Mouse (Mus musculus) heart, adult 2 months (tissue): ENCODE measurements at regions not wholly inside any gene's neighbourhood (a gene's known extent, or its start where the extent isn't known, plus 50 kb on each side); places are given as distances from the start of the nearest gene placed in this dataset.

Experiments used
- DNase-seq, 2 experiments: peaks; one replicate each; pipeline ENCODE4 v3.0.0; 2021
- H3K27ac ChIP-seq: fragments of 200-600 bp; 2 replicates; pipeline ENCODE4 v1.8.1; 2022
- H3K27me3 ChIP-seq: fragments of 200-500 bp; 2 replicates; pipeline ENCODE4 v1.6.1; 2012; ENCODE audit warnings: mild to moderate bottlenecking, low read length, inconsistent platforms, mixed read lengths; ENCODE audit not compliant: control insufficient read depth, insufficient read depth
- H3K36me3 ChIP-seq: fragments of 200-500 bp; 2 replicates; pipeline ENCODE4 v1.6.1; 2012; ENCODE audit warnings: low read length, inconsistent platforms; ENCODE audit not compliant: control insufficient read depth, insufficient read depth
- H3K4me1 ChIP-seq: fragments of 200-500 bp; 2 replicates; pipeline ENCODE4 v1.6.1; 2011; ENCODE audit warnings: low read length; ENCODE audit not compliant: control insufficient read depth, insufficient read depth
- H3K4me3 ChIP-seq: fragments of 200-600 bp; 2 replicates; pipeline ENCODE4 v1.8.1; 2022
- H3K79me2 ChIP-seq: fragments of 200-500 bp; replicated peaks from 2 replicates; pipeline ENCODE4 v1.6.1; 2012; ENCODE audit warnings: mild to moderate bottlenecking, inconsistent platforms, low read length, moderate library complexity, mixed read lengths; ENCODE audit not compliant: control insufficient read depth, insufficient read depth
- H3K9ac ChIP-seq: fragments of 200-500 bp; 2 replicates; pipeline ENCODE4 v1.6.1; 2012; ENCODE audit warnings: low read depth, mild to moderate bottlenecking, control low read depth, inconsistent platforms, low read length, mixed read lengths
- CTCF ChIP-seq: fragments of 200-600 bp; IDR thresholded peaks from 2 replicates; pipeline ENCODE4 v1.8.1; 2022; ENCODE audit warnings: antibody characterized with exemption, mild to moderate bottlenecking, moderate library complexity
- EP300 ChIP-seq: fragments of 200-500 bp; IDR thresholded peaks from 2 replicates; pipeline ENCODE4 v1.6.1; 2011; ENCODE audit warnings: low read depth, low read length, control low read depth; ENCODE audit not compliant: insufficient read depth
- POLR2A ChIP-seq: fragments of 200-500 bp; IDR thresholded peaks from 2 replicates; pipeline ENCODE4 v1.6.1; 2011; ENCODE audit warnings: mild to moderate bottlenecking, low read depth, low read length, control low read depth; ENCODE audit not compliant: insufficient read depth
- WGBS: fragments of 180-500 bp; shearing (Covaris S2); methylation state at CpG from one replicate; pipeline ENCODE4 v1.1.7; 2018; 5-methylcytosine and 5-hydroxymethylcytosine counted together
- intact Hi-C: fragments of 180-260 bp; cut with DNase I; formaldehyde crosslinking; loops from one replicate; pipeline ENCODE4 v1.15.1; 2025

DNA sequence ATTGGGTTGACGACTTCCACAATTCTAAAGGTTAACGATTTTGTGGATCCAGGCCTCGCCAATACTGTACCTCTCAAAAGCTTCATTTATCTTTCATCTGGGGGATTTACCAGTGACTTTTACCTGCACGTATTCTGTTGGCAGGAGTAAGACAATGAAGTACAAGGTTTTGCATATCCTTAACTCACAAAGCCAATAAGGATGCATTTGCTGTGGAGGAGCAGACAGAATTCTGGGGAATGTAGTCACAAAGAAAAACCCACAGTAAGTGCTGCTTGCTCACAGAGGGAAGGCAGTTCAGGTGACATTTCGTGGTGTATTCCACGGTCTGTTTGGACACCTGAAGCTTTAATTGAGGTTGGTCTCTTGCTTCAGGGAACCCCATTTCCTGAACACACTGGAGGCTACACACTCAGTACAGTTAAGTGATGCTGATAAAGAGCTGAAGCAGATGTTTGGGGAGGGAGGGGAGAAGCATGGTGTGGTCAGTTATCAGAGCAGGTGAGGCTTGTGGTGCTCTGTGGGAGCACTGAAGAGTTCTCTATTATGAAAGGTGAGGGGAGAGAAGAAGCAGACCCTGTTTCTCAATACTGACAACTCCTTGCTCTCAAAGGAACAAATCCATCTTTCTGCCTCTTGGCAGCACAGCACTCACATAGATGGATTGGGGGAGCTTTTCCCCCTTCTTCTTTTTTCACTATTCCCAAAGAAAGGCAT lies 358.1 kb downstream of the Sorl1 start:
- Histone ChIP-seq H3K4me3 (no peak overlapping the region), H3K27me3 (no peaks in the 10 kb centered on the region), H3K27ac (no peak overlapping the region), H3K9ac (no peak overlapping the region), H3K79me2 (no peaks in the 10 kb centered on the region), H3K36me3 (no peaks in the 10 kb centered on the region), H3K4me1 (no peaks in the 10 kb centered on the region)
- TF ChIP-seq EP300 (no peak), CTCF (no peak), POLR2A (no peak)
- DNase-seq, result no peak
- WGBS, result 90% methylated on average over 6 of the region's 6 CpGs
- intact Hi-C loops, result no loop called here

DNA sequence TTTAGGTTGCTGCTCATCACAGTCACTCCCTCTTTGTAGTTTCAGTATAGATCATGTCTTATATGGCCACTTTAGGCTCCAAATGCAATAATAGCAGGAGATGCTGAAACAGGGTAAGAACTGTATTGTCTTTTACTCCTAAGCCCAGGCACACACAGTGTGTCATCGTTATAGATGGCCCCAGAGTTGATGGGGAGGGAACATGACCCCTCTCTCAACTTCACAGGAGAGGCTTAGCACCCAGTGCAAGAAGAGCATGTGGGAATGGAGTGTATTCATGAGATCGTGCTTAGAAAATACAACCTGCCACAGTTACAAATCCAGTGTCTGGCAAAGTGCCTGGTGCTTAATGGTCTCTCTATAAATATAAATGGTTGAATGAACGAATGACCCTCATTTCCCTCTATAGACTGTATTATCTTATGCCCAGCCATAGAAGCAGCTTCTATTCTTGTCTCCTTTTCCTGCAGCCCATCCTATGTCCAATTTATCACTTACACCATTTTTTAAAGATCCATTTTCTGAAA lies 363.0 kb downstream of the Sorl1 start:
- WGBS, result 37% methylated on average over 3 of the region's 3 CpGs
- no peaks in the 10 kb centered on the region for H3K79me2 ChIP-seq
- H3K36me3 ChIP-seq, result no peaks in the 10 kb centered on the region
- intact Hi-C loops, result no loop called here
- H3K27me3 ChIP-seq, result no peaks in the 10 kb centered on the region
- H3K9ac ChIP-seq, result no peak overlapping the region
- no peak for DNase-seq
- TF ChIP-seq EP300, result no peak
- TF ChIP-seq CTCF, result no peak
- TF ChIP-seq POLR2A, result no peak
- H3K4me3 ChIP-seq, result no peak overlapping the region
- H3K4me1 ChIP-seq, result no peaks in the 10 kb centered on the region
- no peak overlapping the region for H3K27ac ChIP-seq

DNA sequence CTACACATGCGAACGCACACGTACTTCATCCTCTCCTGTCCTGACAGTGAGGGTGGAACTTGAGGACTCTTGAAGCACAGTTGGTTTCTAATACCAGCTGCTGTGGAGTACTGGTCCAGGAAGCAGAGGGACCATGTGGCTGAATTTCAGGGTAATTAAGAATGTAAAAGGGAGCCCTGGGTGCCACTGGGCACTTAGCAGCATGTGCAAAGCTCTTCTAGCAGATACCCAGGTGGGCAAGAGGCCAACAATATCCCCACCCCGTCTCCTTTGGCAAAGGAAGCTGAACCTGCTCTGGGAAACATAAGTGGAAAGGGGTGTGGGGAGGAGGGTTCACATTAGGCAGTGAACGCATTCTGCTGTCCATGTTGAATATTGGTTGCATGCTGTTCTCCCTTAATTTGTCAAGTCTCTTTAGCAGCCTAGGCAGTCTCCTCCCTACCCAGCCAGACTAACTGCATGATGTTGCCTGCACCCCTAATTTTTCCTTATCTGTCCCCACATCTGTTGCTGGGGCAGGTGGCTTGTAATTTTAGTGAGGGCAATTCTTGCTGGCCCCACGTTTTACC lies 369.6 kb downstream of the Sorl1 start:
- intact Hi-C loops, result no loop called here
- Histone ChIP-seq H3K27ac (no peak overlapping the region), H3K9ac (no peak overlapping the region), H3K27me3 (no peaks in the 10 kb centered on the region), H3K79me2 (no peaks in the 10 kb centered on the region), H3K4me3 (no peak overlapping the region), H3K4me1 (no peaks in the 10 kb centered on the region), H3K36me3 (no peaks in the 10 kb centered on the region)
- TF ChIP-seq POLR2A (no peak), CTCF (no peak), EP300 (no peak)
- 61% methylated on average over 6 of the region's 6 CpGs for WGBS
- no peak for DNase-seq

DNA sequence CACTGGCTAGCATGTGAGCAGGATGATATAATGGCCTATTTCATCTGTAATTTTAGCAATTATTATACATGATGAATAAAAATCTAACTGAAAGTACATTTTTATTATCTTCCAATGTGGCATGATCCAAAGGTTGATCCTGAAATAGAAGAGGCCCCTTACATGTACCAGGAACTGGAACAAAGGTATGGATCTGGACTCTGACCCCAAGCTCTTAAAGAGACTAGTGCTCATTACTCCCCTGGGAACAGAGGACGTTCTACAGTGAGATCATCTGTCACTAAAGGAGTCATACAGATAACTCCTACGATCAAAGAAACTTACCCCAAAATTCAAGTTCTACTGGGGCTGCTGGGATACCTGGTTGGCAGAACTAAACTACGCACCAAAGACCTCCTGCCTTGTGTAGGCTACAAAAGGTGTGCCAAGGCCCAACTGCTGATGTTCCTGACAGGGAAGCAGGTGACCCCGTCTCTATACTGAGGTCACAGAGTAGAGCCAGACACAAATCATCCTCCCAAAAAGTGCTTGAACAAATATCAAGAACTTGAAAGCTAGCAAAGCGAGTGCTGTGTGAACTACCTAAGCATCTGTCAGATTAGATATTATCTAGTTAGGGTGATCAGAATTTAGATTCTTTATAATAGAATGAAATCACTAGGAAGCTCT lies 378.0 kb downstream of the Sorl1 start:
- no peak for DNase-seq
- TF ChIP-seq POLR2A (no peak), CTCF (no peak), EP300 (no peak)
- intact Hi-C loops, result no loop called here
- H3K36me3 ChIP-seq, result no peaks in the 10 kb centered on the region
- H3K4me1 ChIP-seq, result no peaks in the 10 kb centered on the region
- WGBS, result 84% methylated on average over 5 of the region's 5 CpGs
- H3K79me2 ChIP-seq, result no peaks in the 10 kb centered on the region
- no peaks in the 10 kb centered on the region for H3K27me3 ChIP-seq
- no peak overlapping the region for H3K27ac ChIP-seq
- H3K4me3 ChIP-seq, result no peak overlapping the region
- no peak overlapping the region for H3K9ac ChIP-seq

DNA sequence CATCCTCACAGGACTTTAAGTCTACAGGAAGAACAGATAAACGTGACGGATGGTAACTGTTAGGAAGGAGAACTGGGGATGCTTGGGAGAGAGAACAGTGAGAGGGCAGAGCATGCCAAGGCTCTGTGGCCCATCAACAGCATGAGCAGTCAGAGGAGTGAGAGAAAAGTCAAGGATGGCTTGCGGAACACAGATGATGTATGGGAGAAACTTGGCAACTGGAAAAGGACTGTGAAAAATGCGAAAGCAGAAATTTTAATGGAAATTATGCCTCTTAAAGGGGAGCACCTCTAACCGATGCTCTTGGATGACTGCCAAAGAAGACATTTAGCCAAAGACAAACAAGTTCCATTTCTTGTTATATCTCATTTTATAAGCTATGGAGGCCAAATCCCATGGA lies 382.6 kb downstream of the Sorl1 start:
- no peak overlapping the region for H3K4me3 ChIP-seq
- H3K27ac ChIP-seq, result no peak overlapping the region
- H3K9ac ChIP-seq, result no peak overlapping the region
- no peak for DNase-seq
- H3K4me1 ChIP-seq, result no peaks in the 10 kb centered on the region
- H3K79me2 ChIP-seq, result no peaks in the 10 kb centered on the region
- TF ChIP-seq CTCF, result no peak
- no peak for TF ChIP-seq EP300
- TF ChIP-seq POLR2A, result no peak
- 58% methylated on average over 5 of the region's 5 CpGs for whole genome bisulfite sequencing
- no peaks in the 10 kb centered on the region for H3K27me3 ChIP-seq
- intact Hi-C loops, result no loop called here
- H3K36me3 ChIP-seq, result no peaks in the 10 kb centered on the region

GRCm38 (mm10) chr9:41740536-41740935 lies 383.6 kb downstream of the Sorl1 start:
- intact Hi-C loops, result no loop called here
- no peaks in the 10 kb centered on the region for H3K27me3 ChIP-seq
- DNase-seq, result no peak
- H3K9ac ChIP-seq, result no peak overlapping the region
- H3K27ac ChIP-seq, result no peak overlapping the region
- no peaks in the 10 kb centered on the region for H3K79me2 ChIP-seq
- H3K4me3 ChIP-seq, result no peak overlapping the region
- no peaks in the 10 kb centered on the region for H3K4me1 ChIP-seq
- TF ChIP-seq CTCF, result no peak
- 95% methylated on average over 8 of the region's 8 CpGs for WGBS
- no peaks in the 10 kb centered on the region for H3K36me3 ChIP-seq
